Mouse (Mus musculus) CD4-positive, CD25-positive, alpha-beta regulatory T cell, adult 9 weeks (primary cell): ENCODE measurements around the gene Extl2. TPM values are rescaled to one million over a fixed set of nuclear protein-coding genes. Genes with fewer than 3 reads are reported as not detected.

Experiments used
- polyA plus RNA-seq: library from polyadenylated mRNA; unstranded; fragments of 100-300 nt; shearing (Covaris generic); gene quantifications from one replicate; pipeline ENCODE4 v1.2.1, GENCODE M21; 2017

Extl2 gene
- polyA plus RNA-seq: 8.2 TPM

GRCm38 (mm10) chr3:116006978-116007940, at the start of gene Extl2, which contains the start of gene Slc30a7:
Gene Extl2, plus strand, starts transcription at chr3:116007462.
Gene Slc30a7, minus strand, starts transcription at chr3:116007406.

Other genes starting within 250 kb of the Extl2 start
- 89.7 TPM for gene Dph5, start 119.6 kb upstream of the Extl2 start, polyA plus RNA-seq
- 80.0 TPM for gene Slc30a7, start 56 bp upstream of the Extl2 start, polyA plus RNA-seq
- gene Vcam1, start 122.2 kb downstream of the Extl2 start, polyA plus RNA-seq: 7.3 TPM
- not detected for gene Gpr88, start 246.0 kb downstream of the Extl2 start, polyA plus RNA-seq